In the genomic region with DNA sequence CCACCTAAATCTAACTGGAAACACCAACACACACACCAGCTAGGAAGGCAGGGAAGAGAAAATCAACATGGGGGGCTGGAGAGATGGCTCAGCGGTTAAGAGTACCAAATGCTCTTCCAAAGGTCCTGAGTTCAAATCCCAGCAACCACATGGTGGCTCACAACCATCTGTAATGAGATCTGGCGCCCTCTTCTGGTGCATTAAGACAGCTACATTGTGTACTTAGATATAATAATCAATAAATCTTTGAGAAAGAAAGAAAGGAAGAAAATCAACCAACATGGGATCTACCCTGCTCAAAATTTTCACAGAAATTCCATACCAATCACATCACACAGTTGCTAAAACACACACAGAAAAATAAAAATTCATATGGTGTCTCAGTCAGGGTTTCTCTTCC, we compare ENCODE assay signal across 24 mouse cellular contexts. TPM values are rescaled to one million over a fixed set of nuclear protein-coding genes. Genes with fewer than 3 reads are reported as not detected.
A peak's percentile ranks its signal among the peaks of the same experiment; 100 is the strongest.
DNase-seq lines count a peak whose midpoint lies in the region; ATAC-seq and TF ChIP-seq lines count a peak whose summit lies in the region.
"Had no signal": no experiment of that assay in that cellular context is flagged by ENCODE, and none has a peak within 500 bp of the region (broad histone marks: within the 10 kb centered on the region; RNA-seq: fewer than 3 reads in every experiment).

No protein-coding gene starts in this region.

- intact Hi-C loops in gastrocnemius, adult 2 months (cut with DNase I): no loop called here
- intact Hi-C loops in left cerebral cortex, adult 2 months (cut with DNase I): no loop called here

- DNase-seq in gastrocnemius, adult 2 months: no peak
- DNase-seq in gastrocnemius, postnatal 4 days (ENCODE audit: low spot score in 2 of 2): no peak
- DNase-seq in left cerebral cortex, adult 2 months (ENCODE audit: extremely low spot score in 1 of 2, low spot score in 2 of 2): no peak
- no peak for DNase-seq in left cerebral cortex, adult 9 months (ENCODE audit: low spot score in 2 of 2)
- DNase-seq in A20 (ENCODE audit: low read depth, low spot score) (peak; percentile 40), ZHBTc4 (ENCODE audit: low read depth, low spot score) (peak; percentile 13)
- DNase-seq in cerebellum, postnatal 10 days: no peak
- DNase-seq: adrenal gland, postnatal 36 days; cerebellum, adult 18-20 months; gastrocnemius, postnatal 10 days; kidney, adult 9 months; kidney, postnatal 4 days; layer of hippocampus, postnatal 36 days; lung, adult 2 months; spleen, adult 18-20 months; thymus, adult 18-20 months had no signal

- no peak overlapping the region for H3K27ac ChIP-seq in gastrocnemius, adult 2 months
- H3K27ac ChIP-seq in left cerebral cortex, adult 2 months: no peak overlapping the region
- H3K27ac ChIP-seq: embryonic facial prominence, embryonic 10.5 days; heart, embryonic 15.5 days; limb, embryonic 15.5 days; macrophage; midbrain, embryonic 10.5 days; neural tube, embryonic 13.5 days had no signal

- H3K4me3 ChIP-seq in gastrocnemius, adult 2 months: no peak overlapping the region
- no peak overlapping the region for H3K4me3 ChIP-seq in left cerebral cortex, adult 2 months
- H3K4me3 ChIP-seq: embryonic facial prominence, embryonic 10.5 days; heart, embryonic 15.5 days; limb, embryonic 15.5 days; midbrain, embryonic 10.5 days; neural tube, embryonic 13.5 days had no signal

- no peak for ATAC-seq in frontal cortex, adult (ENCODE audit: low TSS enrichment)
- ATAC-seq: inflammation-experienced regulatory T-cells, adult 6 months had no signal

- TF ChIP-seq CTCF in gastrocnemius, adult 2 months (IDR thresholded peaks at IDR 0.05): peak; percentile 39
- peak; percentile 29 for TF ChIP-seq CTCF in left cerebral cortex, adult 2 months (IDR thresholded peaks at IDR 0.05)

RNA-seq across cellular contexts. Expression of a gene that starts 34.1 kb away (rescaled TPM):
- total RNA-seq in gastrocnemius, adult 2 months (2021): 10 to 100 TPM; 18.8 to 28.1 TPM
- 10 to 100 TPM; 54.1 to 55.7 TPM for total RNA-seq in gastrocnemius, postnatal 4 days (2021)
- 10 to 100 TPM; 71.2 to 75.8 TPM for total RNA-seq in left cerebral cortex, adult 2 months (2021)

Comparison
In these comparisons a context has a peak if more than half of its experiments do, and no peak if none do; other contexts are left out.
1. DNase-seq: peak in A20 (single experiment) and ZHBTc4 (single experiment); none in gastrocnemius, adult 2 months (single experiment), gastrocnemius, postnatal 4 days (0 of 2), left cerebral cortex, adult 2 months (0 of 2), left cerebral cortex, adult 9 months (0 of 2) and cerebellum, postnatal 10 days (0 of 2).